Mouse (Mus musculus) hindbrain, embryonic 14.5 days (tissue): Measurements from ENCODE around the gene Card11. TPM values are rescaled to one million over a fixed set of nuclear protein-coding genes. Genes with fewer than 3 reads are reported as not detected.

Source experiments
- ATAC-seq: fragments of 200-750 bp; cut with Nextera tagmentation; 2 replicates; pipeline ENCODE4 v1.8.0; 2017; ENCODE audit warnings: moderate number of reproducible peaks, mild to moderate bottlenecking, moderate TSS enrichment, moderate library complexity; ENCODE audit not compliant: low FRiP score
- DNase-seq: peaks from one replicate; pipeline ENCODE4 v3.0.0-alpha.2; 2015; ENCODE audit warnings: low spot score
- H3K27ac ChIP-seq: fragments of 300-500 bp; sonication (generic); 2 replicates; pipeline ENCODE4 v1.5.1; 2014; ENCODE audit warnings: mild to moderate bottlenecking, moderate library complexity
- H3K27me3 ChIP-seq: fragments of 300-500 bp; sonication (generic); 2 replicates; pipeline ENCODE4 v1.6.1; 2014; ENCODE audit warnings: mild to moderate bottlenecking, low read length, mixed read lengths; ENCODE audit not compliant: control insufficient read depth, insufficient read depth
- H3K36me3 ChIP-seq: fragments of 300-500 bp; sonication (generic); replicated peaks from 2 replicates; pipeline ENCODE4 v1.6.1; 2014; ENCODE audit not compliant: control insufficient read depth, insufficient read depth
- H3K4me1 ChIP-seq: fragments of 300-500 bp; sonication (generic); replicated peaks from 2 replicates; pipeline ENCODE4 v1.6.1; 2014; ENCODE audit warnings: antibody characterized with exemption, low read length, mixed read lengths; ENCODE audit not compliant: control insufficient read depth, insufficient read depth
- H3K4me2 ChIP-seq: fragments of 300-500 bp; sonication (generic); replicated peaks from 2 replicates; pipeline ENCODE4 v1.6.1; 2014; ENCODE audit warnings: mild to moderate bottlenecking, moderate library complexity
- H3K4me3 ChIP-seq: fragments of 300-500 bp; sonication (generic); replicated peaks from 2 replicates; pipeline ENCODE4 v1.5.1; 2014; ENCODE audit warnings: mild to moderate bottlenecking, low read length
- H3K9ac ChIP-seq: fragments of 300-500 bp; sonication (generic); 2 replicates; pipeline ENCODE4 v1.6.1; 2014
- H3K9me3 ChIP-seq: fragments of 300-500 bp; sonication (generic); 2 replicates; pipeline ENCODE4 v1.6.1; 2016; ENCODE audit warnings: low read length; ENCODE audit not compliant: control insufficient read depth
- WGBS: fragments of 180-500 bp; shearing (Covaris S2); extraction: QIAGEN DNeasy Blood & Tissue Kit; methylation state at CpG from one replicate; pipeline ENCODE4 v1.1.7; 2014; 5-methylcytosine and 5-hydroxymethylcytosine counted together
- microRNA-seq: library from miRNA; unstranded; fragments of <30 nt; microRNA quantifications from one replicate; pipeline ENCODE4, GENCODE M21; 2016
- polyA plus RNA-seq: library from polyadenylated mRNA; unstranded; fragments of >200 nt; fragmentation: Nextera tagmentation; extraction: Ambion mirVana; gene quantifications from 2 replicates; pipeline ENCODE4 v1.2.1, GENCODE M21; 2014

The Card11 gene
- polyA plus RNA-seq, 1 experiment from 2014 or later: 0.11 TPM

- Histone ChIP-seq H3K4me1 (peaks cover 36% of the 10 kb centered on the region), H3K9me3 (no peaks in the 10 kb centered on the region), H3K4me2 (peak overlapping the region; percentile 95), H3K27ac (no peak overlapping the region), H3K4me3 (peak overlapping the region; percentile 9; the same call in 1 of the 2 replicates), H3K36me3 (no peaks in the 10 kb centered on the region; the same call in 1 of the 2 replicates), H3K9ac (peak overlapping the region; percentile 36; the same call in 1 of the 2 replicates), H3K27me3 (no peaks in the 10 kb centered on the region)
- ATAC-seq (no peak), DNase-seq (no peak)
- 76% methylated on average over 8 of the region's 8 CpGs for WGBS
These were observed 172.5 kb downstream of the Card11 start for GRCm38 (mm10) chr5:140827896-140828295.

- no peak for ATAC-seq
- WGBS: 64% methylated on average over 2 of the region's 2 CpGs
These were observed 173.0 kb downstream of the Card11 start for GRCm38 (mm10) chr5:140827413-140827812.

GRCm38 (mm10) chr5:140826796-140827195 lies 173.6 kb downstream of the Card11 start:
- H3K4me2 ChIP-seq: peak overlapping the region; percentile 95
- no peaks in the 10 kb centered on the region for H3K27me3 ChIP-seq
- peaks cover 36% of the 10 kb centered on the region for H3K4me1 ChIP-seq
- H3K9me3 ChIP-seq: no peaks in the 10 kb centered on the region
- WGBS: 23% methylated on average over 1 of the region's 1 CpGs
- no peak overlapping the region for H3K4me3 ChIP-seq
- H3K27ac ChIP-seq: no peak overlapping the region
- DNase-seq (no peak), ATAC-seq (no peak)
- H3K9ac ChIP-seq: peak overlapping the region; percentile 36; the same call in 1 of the 2 replicates
- no peaks in the 10 kb centered on the region; the same call in 1 of the 2 replicates for H3K36me3 ChIP-seq

More at GRCm38 (mm10) chr5:140827413-140827812, 173.0 kb downstream of the Card11 start:
- Histone ChIP-seq H3K4me1 (peaks cover 36% of the 10 kb centered on the region), H3K9ac (peak overlapping the region; percentile 36; the same call in 1 of the 2 replicates), H3K27me3 (no peaks in the 10 kb centered on the region), H3K27ac (no peak overlapping the region), H3K4me2 (peak overlapping the region; percentile 95), H3K36me3 (no peaks in the 10 kb centered on the region; the same call in 1 of the 2 replicates), H3K9me3 (no peaks in the 10 kb centered on the region), H3K4me3 (peak overlapping the region; percentile 9; the same call in 1 of the 2 replicates)
- no peak for DNase-seq

GRCm38 (mm10) chr5:140826118-140826517 lies 174.3 kb downstream of the Card11 start:
- H3K4me1 ChIP-seq: peaks cover 36% of the 10 kb centered on the region
- ATAC-seq: no peak
- no peak overlapping the region for H3K9ac ChIP-seq
- H3K4me2 ChIP-seq: no peak overlapping the region
- no peaks in the 10 kb centered on the region; the same call in 1 of the 2 replicates for H3K36me3 ChIP-seq
- H3K27ac ChIP-seq: no peak overlapping the region
- no peak overlapping the region for H3K4me3 ChIP-seq
- DNase-seq: no peak
- 97% methylated on average over 1 of the region's 1 CpGs for WGBS
- H3K27me3 ChIP-seq: no peaks in the 10 kb centered on the region
- H3K9me3 ChIP-seq: no peaks in the 10 kb centered on the region

- DNase-seq: no peak
- Histone ChIP-seq H3K4me2 (no peak overlapping the region), H3K36me3 (no peaks in the 10 kb centered on the region; the same call in 1 of the 2 replicates), H3K27me3 (no peaks in the 10 kb centered on the region), H3K27ac (no peak overlapping the region), H3K4me3 (no peak overlapping the region), H3K9me3 (no peaks in the 10 kb centered on the region), H3K4me1 (peaks cover 40% of the 10 kb centered on the region), H3K9ac (no peak overlapping the region)
- no peak for ATAC-seq
- 88% methylated on average over 7 of the region's 7 CpGs for WGBS
These were observed 176.3 kb downstream of the Card11 start for GRCm38 (mm10) chr5:140824126-140824525.

GRCm38 (mm10) chr5:140823386-140823785 lies 177.0 kb downstream of the Card11 start:
- ATAC-seq: no peak
- H3K4me1 ChIP-seq: peaks cover 35% of the 10 kb centered on the region
- H3K9ac ChIP-seq: no peak overlapping the region
- WGBS: 95% methylated on average over 2 of the region's 2 CpGs
- H3K4me2 ChIP-seq: no peak overlapping the region
- H3K27ac ChIP-seq: no peak overlapping the region
- no peak for DNase-seq
- no peaks in the 10 kb centered on the region for H3K27me3 ChIP-seq
- no peaks in the 10 kb centered on the region; the same call in 1 of the 2 replicates for H3K36me3 ChIP-seq
- H3K9me3 ChIP-seq: no peaks in the 10 kb centered on the region
- H3K4me3 ChIP-seq: no peak overlapping the region

Small RNAs within 50 kb of the gene (microRNA-seq; reads per million reads assigned to microRNA genes)
- not detected for gene Gm44385

Other genes with a start within 250 kb of the Card11 start
- 23.8 and 25.0 TPM in 2 replicates for gene Gna12, start 170.2 kb downstream of the Card11 start, polyA plus RNA-seq
- 2.5 TPM in 2 replicates for gene Sdk1, start 240.9 kb upstream of the Card11 start, polyA plus RNA-seq